Mouse (Mus musculus) embryonic facial prominence, embryonic 11.5 days (tissue): ENCODE measurements around the gene Plekhm3. TPM values are rescaled to one million over a fixed set of nuclear protein-coding genes. Genes with fewer than 3 reads are reported as not detected.
A peak's percentile ranks its signal among the peaks of the same experiment; 100 is the strongest.

ENCODE experiments used
- ATAC-seq: fragments of 200-750 bp; cut with Nextera tagmentation; replicated peaks from 2 replicates; pipeline ENCODE4 v1.8.0; 2017; ENCODE audit warnings: low read depth; ENCODE audit not compliant: insufficient number of reproducible peaks, low FRiP score, low TSS enrichment
- DNase-seq: peaks from one replicate; pipeline ENCODE4 v3.0.0-alpha.2; 2015; ENCODE audit warnings: low spot score
- H3K27ac ChIP-seq: fragments of 300-500 bp; sonication (generic); replicated peaks from 2 replicates; pipeline ENCODE4 v1.5.1; 2014; ENCODE audit warnings: mild to moderate bottlenecking, low read depth, low read length, control low read depth
- H3K27me3 ChIP-seq: fragments of 300-500 bp; sonication (generic); 2 replicates; pipeline ENCODE4 v1.6.1; 2014; ENCODE audit warnings: mild to moderate bottlenecking, low read length, moderate library complexity, mixed read lengths; ENCODE audit not compliant: control insufficient read depth, insufficient read depth
- H3K36me3 ChIP-seq: fragments of 300-500 bp; sonication (generic); replicated peaks from 2 replicates; pipeline ENCODE4 v1.6.1; 2014; ENCODE audit warnings: low read depth, mild to moderate bottlenecking, low read length, moderate library complexity, mixed read lengths; ENCODE audit not compliant: control insufficient read depth, insufficient read depth
- H3K4me1 ChIP-seq: fragments of 300-500 bp; sonication (generic); 2 replicates; pipeline ENCODE4 v1.6.1; 2014; ENCODE audit warnings: low read length, mixed read lengths; ENCODE audit not compliant: control insufficient read depth, insufficient read depth
- H3K4me2 ChIP-seq: fragments of 300-500 bp; sonication (generic); 2 replicates; pipeline ENCODE4 v1.6.1; 2014; ENCODE audit warnings: low read depth, mild to moderate bottlenecking, control low read depth, low read length, moderate library complexity
- H3K4me3 ChIP-seq: fragments of 300-500 bp; sonication (generic); 2 replicates; pipeline ENCODE4 v1.5.1; 2014; ENCODE audit warnings: low read depth, low read length, control low read depth
- H3K9ac ChIP-seq: fragments of 300-500 bp; sonication (generic); replicated peaks from 2 replicates; pipeline ENCODE4 v1.6.1; 2014; ENCODE audit warnings: mild to moderate bottlenecking, control low read depth, low read length
- H3K9me3 ChIP-seq: fragments of 300-500 bp; sonication (generic); replicated peaks from 2 replicates; pipeline ENCODE4 v1.6.1; 2016; ENCODE audit warnings: mild to moderate bottlenecking, low read length, inconsistent platforms, mixed read lengths; ENCODE audit not compliant: control insufficient read depth
- WGBS: fragments of 180-500 bp; shearing (Covaris S2); extraction: QIAGEN DNeasy Blood & Tissue Kit; methylation state at CpG from one replicate; pipeline ENCODE4 v1.1.7; 2014; 5-methylcytosine and 5-hydroxymethylcytosine counted together
- polyA plus RNA-seq: library from polyadenylated mRNA; unstranded; fragments of >200 nt; fragmentation: Nextera tagmentation; extraction: Ambion mirVana; gene quantifications from 2 replicates; pipeline ENCODE4 v1.2.1, GENCODE M21; 2014

Gene Plekhm3
- polyA plus RNA-seq, 1 experiment from 2014 or later: 6.0 TPM

- Histone ChIP-seq H3K4me3 (no peak overlapping the region), H3K27me3 (no peaks in the 10 kb centered on the region), H3K9me3 (no peaks in the 10 kb centered on the region), H3K4me1 (no peaks in the 10 kb centered on the region), H3K4me2 (no peak overlapping the region), H3K27ac (no peak overlapping the region), H3K9ac (no peak overlapping the region), H3K36me3 (no peaks in the 10 kb centered on the region)
- no peak for ATAC-seq
- WGBS: 66% methylated on average over 7 of the region's 7 CpGs
- no peak for DNase-seq
Observed at GRCm38 (mm10) chr1:64755971-64756639, 200.5 kb downstream of the Plekhm3 start.

DNA sequence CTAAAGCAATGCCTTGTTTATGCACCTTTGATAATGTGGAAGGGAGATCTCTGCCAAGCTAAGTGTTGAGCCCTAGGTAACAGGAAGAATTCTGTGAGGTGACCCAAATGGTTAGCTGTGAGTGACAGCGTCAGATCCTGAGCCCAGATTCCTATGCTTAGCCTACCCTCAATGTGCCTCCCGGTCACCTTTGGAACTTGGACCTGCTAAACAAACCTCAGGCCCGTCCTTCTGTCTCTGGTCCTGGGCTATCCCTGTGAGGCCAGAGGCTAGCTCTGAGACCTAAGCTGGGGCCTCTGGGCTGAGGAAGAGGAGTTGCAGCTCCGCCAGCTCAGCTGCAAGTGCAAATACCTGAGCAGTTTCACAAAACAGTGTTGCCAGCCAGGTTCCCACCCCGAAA, 202.0 kb downstream of the Plekhm3 start:
- ATAC-seq (no peak), DNase-seq (no peak)
- Histone ChIP-seq H3K4me3 (no peak overlapping the region), H3K9ac (no peak overlapping the region), H3K9me3 (no peaks in the 10 kb centered on the region), H3K27me3 (no peaks in the 10 kb centered on the region), H3K4me1 (no peaks in the 10 kb centered on the region), H3K27ac (no peak overlapping the region), H3K36me3 (no peaks in the 10 kb centered on the region), H3K4me2 (no peak overlapping the region)
- 89% methylated on average over 5 of the region's 5 CpGs for WGBS

DNA sequence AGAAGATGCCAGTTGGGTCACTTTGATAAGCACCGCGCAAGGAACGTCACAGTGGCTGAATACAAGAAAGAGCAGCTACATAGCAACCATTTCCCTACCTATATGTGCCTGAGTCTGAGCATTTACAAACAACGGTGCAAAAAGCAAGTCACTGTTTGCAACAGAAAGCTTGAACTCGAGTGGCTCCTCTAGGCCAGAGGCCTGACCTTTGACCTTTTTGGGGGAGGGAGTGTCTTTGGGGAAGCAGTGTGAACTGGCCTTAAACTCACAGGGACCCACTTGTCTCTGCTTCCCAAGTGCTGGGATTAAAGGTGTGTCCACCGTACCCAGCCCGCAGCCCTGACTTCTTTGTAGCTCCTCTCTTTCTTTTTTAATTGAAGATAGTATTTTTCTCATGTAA, 203.0 kb downstream of the Plekhm3 start:
- H3K9me3 ChIP-seq: no peaks in the 10 kb centered on the region
- H3K36me3 ChIP-seq: no peaks in the 10 kb centered on the region
- H3K27ac ChIP-seq: no peak overlapping the region
- no peak overlapping the region for H3K4me3 ChIP-seq
- no peaks in the 10 kb centered on the region for H3K4me1 ChIP-seq
- DNase-seq: no peak
- no peak overlapping the region for H3K9ac ChIP-seq
- H3K4me2 ChIP-seq: no peak overlapping the region
- no peaks in the 10 kb centered on the region for H3K27me3 ChIP-seq
- no peak for ATAC-seq
- WGBS: 63% methylated on average over 7 of the region's 7 CpGs

DNA sequence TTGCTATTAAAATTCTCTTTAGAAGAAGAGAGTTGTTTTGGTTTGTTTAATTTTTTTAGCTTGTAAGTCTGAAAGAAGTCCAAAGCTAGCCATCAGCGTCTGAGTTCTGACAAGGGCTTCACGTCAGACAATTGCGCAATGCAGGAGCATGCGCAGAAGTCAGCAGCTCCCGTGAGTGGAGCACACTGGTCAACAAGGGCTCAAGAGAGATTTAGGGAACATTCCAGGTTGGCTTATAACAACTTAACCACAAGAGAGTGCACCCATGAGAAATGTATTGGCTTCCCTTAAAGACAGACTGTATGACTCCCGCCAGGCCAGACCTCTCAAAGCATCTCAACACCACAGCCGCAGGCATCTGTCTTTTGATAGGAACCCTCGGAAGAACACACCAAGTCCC, 203.5 kb downstream of the Plekhm3 start:
- Histone ChIP-seq H3K4me1 (no peaks in the 10 kb centered on the region), H3K4me3 (no peak overlapping the region), H3K36me3 (no peaks in the 10 kb centered on the region), H3K9me3 (no peaks in the 10 kb centered on the region), H3K9ac (no peak overlapping the region), H3K27ac (no peak overlapping the region), H3K27me3 (no peaks in the 10 kb centered on the region), H3K4me2 (no peak overlapping the region)
- ATAC-seq (no peak), DNase-seq (no peak)
- 86% methylated on average over 8 of the region's 8 CpGs for WGBS

DNA sequence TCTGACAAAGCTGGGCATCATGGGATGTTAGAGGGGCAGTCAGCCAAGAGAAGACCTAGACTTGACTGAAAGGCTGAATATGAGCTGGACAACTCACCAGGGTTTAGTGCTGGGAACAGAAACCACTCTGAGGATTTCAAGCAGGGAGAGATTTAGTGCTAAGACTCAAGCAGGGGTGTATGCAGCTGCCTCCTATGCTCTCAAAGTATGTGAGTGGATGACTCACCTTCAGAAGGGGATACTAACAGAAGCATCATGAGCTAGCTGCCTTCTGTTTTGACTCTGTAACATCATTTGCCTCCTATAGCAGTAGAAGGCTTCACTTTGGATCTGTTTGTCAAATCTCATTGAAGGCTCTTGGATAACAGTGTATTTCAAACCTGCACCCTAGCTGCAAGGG, 212.0 kb downstream of the Plekhm3 start:
- Histone ChIP-seq H3K4me3 (no peak overlapping the region), H3K9me3 (peaks cover 4% of the 10 kb centered on the region; the same call in 1 of the 2 replicates), H3K36me3 (no peaks in the 10 kb centered on the region), H3K4me2 (no peak overlapping the region), H3K27ac (no peak overlapping the region), H3K4me1 (no peaks in the 10 kb centered on the region), H3K27me3 (no peaks in the 10 kb centered on the region), H3K9ac (no peak overlapping the region)
- ATAC-seq (no peak), DNase-seq (no peak)

GRCm38 (mm10) chr1:64742741-64743408, 213.7 kb downstream of the Plekhm3 start:
- H3K4me1 ChIP-seq: no peaks in the 10 kb centered on the region; the same call in 1 of the 2 replicates
- peaks cover 4% of the 10 kb centered on the region; the same call in 1 of the 2 replicates for H3K9me3 ChIP-seq
- no peaks in the 10 kb centered on the region for H3K36me3 ChIP-seq
- no peak for ATAC-seq
- 85% methylated on average over 18 of the region's 18 CpGs for WGBS
- H3K4me2 ChIP-seq: no peak overlapping the region
- no peak overlapping the region for H3K27ac ChIP-seq
- no peaks in the 10 kb centered on the region; the same call in 1 of the 2 replicates for H3K27me3 ChIP-seq
- no peak for DNase-seq
- no peak overlapping the region for H3K9ac ChIP-seq
- H3K4me3 ChIP-seq: no peak overlapping the region

DNA sequence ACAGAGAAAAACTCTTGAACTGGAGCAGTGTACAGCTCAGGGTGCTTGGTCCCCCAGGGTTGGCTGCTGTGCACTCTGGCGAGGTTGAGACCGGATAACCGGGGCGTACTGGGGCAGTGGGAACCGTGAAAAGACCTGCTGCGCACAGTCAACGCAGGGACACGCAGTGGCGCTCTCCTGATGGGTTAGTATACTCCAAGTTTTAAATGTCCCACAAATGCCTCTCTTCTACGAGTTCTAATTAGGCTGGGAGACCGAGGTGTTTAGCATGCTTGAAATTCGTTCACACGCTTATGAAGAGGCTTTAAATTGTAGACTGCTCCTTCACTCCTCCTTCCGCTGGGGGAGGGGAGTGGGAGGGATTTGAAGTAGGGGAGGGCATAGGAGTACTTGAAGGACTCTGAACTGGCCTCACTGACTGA, 218.0 kb downstream of the Plekhm3 start:
- H3K27me3 ChIP-seq: peaks cover 23% of the 10 kb centered on the region
- WGBS: under 1% methylated on average over 14 of the region's 14 CpGs
- H3K4me2 ChIP-seq: peak overlapping the region; percentile 97
- DNase-seq: peak; percentile 62
- no peaks in the 10 kb centered on the region for H3K9me3 ChIP-seq
- peak overlapping the region; percentile 26; the same call in 1 of the 2 replicates for H3K9ac ChIP-seq
- no peak overlapping the region for H3K27ac ChIP-seq
- H3K4me3 ChIP-seq: peak overlapping the region; percentile 61
- no peak for ATAC-seq
- H3K36me3 ChIP-seq: no peaks in the 10 kb centered on the region
- peaks cover 5% of the 10 kb centered on the region for H3K4me1 ChIP-seq

DNA sequence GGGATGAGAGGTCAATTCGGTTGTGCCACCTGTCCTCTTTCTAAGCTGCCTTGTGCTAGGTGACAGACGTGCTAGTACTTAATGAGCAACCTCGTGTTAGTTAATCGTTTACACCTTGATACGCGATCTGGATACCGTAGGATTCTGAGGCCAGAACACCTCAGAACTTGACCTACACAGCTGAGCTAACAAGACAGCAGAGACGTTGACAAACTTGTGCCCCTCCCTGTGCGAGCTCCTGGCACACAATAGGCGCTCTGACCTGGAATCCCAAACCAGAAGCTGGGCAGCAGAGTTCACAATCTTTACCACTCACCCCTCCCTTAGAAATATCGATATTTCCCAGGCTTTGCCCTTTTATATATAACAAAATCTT, 218.5 kb downstream of the Plekhm3 start:
- DNase-seq: peak; percentile 39
- H3K4me1 ChIP-seq: peaks cover 5% of the 10 kb centered on the region
- H3K36me3 ChIP-seq: no peaks in the 10 kb centered on the region
- ATAC-seq: 0 out of 2 replicates have a peak, but pooled peaks have one; percentile 0
- H3K9me3 ChIP-seq: no peaks in the 10 kb centered on the region
- H3K9ac ChIP-seq: no peak overlapping the region; the same call in 1 of the 2 replicates
- no peak overlapping the region for H3K27ac ChIP-seq
- H3K4me2 ChIP-seq: peak overlapping the region; percentile 97
- H3K27me3 ChIP-seq: peaks cover 27% of the 10 kb centered on the region
- WGBS: under 1% methylated on average over 11 of the region's 11 CpGs
- H3K4me3 ChIP-seq: peak overlapping the region; percentile 61
